Mouse (Mus musculus): Measurements from ENCODE around the gene Olfr1224-ps1. TPM values are rescaled to one million over a fixed set of nuclear protein-coding genes. Genes with fewer than 3 reads are reported as not detected.
"Not testable (repeated sequence)": the region's sequence is repeated elsewhere in the genome, so short reads cannot be mapped to it uniquely, and the experiment has no call there.

The Olfr1224-ps1 gene
- total RNA-seq (2021), result not detected

DNA sequence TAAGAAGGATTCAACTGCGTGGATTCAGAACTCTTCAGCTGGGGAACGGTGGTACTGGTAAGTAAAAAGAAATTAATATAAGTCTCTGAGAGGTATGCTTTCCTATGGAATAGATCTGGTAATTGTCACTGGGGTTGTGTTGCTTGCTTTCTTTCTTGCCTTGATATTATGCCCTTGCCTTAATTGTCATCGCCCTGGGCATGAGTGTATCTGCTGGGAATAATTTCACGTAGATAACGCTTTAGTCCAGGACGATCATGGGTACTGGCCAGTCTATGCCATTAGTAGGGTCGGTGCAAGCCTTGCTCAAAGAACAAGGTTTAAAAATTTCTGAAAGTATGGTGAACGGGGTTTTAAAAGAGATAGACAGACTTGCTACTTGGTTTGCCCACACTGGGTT lies at the start of gene Olfr1224-ps1:
TSS of gene Olfr1224-ps1 (minus strand) at position 101 of the 400 bp plus-strand sequence.
- DNase-seq (ENCODE audit: low spot score); intact Hi-C loops (cut with DNase I): not testable (repeated sequence)

DNA sequence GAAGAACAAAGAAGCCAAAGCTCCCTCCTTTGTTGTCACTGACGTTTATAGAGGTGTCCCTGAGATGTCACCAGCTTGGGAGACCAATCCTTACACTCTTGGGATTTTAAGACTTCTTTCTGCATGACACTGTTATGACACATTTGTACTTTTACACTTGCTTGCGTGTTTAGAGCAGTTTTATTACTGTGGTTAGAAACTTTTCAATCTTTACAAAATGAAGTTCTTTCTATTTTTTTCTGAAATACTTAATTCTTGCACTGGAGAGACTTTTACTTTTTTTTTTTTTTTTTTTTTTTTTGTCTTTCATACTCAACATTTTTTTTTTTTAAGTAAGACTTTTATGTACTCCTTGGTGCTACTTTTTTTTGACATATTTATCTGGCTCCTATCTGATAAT lies 36.1 kb upstream of the Olfr1224-ps1 start, which contains the start of gene Olfr1226:
TSS of gene Olfr1226 (minus strand) at position 101 of the 400 bp plus-strand sequence.
- no peak for DNase-seq (ENCODE audit: low spot score)
- intact Hi-C loops (cut with DNase I), result no loop called here

GRCm38 (mm10) chr2:89196325-89196982 lies 32.6 kb upstream of the Olfr1224-ps1 start:
- no peak for DNase-seq (ENCODE audit: low spot score)

GRCm38 (mm10) chr2:89174569-89174968 lies 10.7 kb upstream of the Olfr1224-ps1 start, which contains the start of gene Olfr1225:
Gene Olfr1225, minus strand, starts transcription at chr2:89174669.
- DNase-seq (ENCODE audit: low spot score), result no peak
- intact Hi-C loops (cut with DNase I), result no loop called here

More at GRCm38 (mm10) chr2:89196325-89196982, 32.6 kb upstream of the Olfr1224-ps1 start:
- intact Hi-C loops (cut with DNase I), result no loop called here

DNA sequence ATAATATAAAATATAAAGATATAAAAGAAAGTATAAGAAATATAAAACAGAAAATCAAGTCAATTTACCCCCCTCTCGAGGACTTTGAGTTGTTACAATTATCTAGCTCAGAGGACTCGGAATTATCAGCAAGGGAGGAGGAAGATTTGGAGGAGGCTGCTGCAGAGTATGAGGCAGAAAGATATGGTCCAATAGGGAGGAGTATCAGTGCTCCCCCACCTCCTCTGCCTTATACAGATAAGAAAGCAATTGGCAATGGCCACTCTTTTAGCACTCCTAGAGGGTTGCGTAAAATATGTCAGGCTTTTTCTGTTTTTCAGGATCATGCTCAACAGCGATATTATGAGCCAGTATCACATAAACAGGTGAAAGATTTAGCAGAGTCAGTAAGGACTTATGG lies 820 bp upstream of the Olfr1224-ps1 start:
- DNase-seq (ENCODE audit: low spot score); intact Hi-C loops (cut with DNase I): not testable (repeated sequence)

DNA sequence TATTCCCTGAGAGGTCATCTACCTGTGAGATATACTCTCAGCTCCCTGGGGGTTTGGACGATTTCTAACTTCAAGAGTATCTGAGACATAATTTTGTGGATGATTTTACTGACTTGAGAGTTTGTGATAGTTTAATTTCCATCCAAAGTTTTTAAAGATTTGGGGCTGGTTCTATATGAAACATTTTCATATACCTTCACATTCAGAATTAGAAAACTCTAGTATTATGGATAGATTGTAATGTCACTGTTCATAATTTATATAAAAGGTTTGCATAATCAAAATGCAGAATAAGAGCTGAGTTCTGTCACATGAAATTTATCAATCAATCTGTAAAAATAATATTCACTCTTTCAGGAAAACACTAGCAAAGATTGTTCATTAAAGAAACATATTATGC lies 12.4 kb downstream of the Olfr1224-ps1 start, which contains the start of gene Olfr1223:
TSS of gene Olfr1223 (minus strand) at position 101 of the 400 bp plus-strand sequence.
- no peak for DNase-seq (ENCODE audit: low spot score)
- intact Hi-C loops (cut with DNase I), result no loop called here

DNA sequence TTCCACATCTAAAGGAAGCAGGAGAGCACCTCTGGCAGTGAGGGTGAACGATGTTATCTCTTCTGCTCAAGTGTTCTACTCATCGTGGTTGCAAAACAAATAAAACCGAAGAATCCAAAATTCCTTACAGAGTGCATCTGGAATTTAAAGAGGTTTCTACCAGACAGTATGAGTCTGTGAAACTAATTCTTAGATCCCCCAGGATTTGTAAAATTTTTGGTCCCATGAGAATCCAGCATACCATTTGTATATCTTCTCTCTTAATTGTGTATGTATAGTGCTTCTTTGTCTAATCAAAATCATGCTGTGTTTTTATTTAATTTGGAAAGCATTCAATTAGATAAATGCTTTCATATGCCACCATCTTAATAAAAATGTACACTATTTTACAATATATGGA lies 30.9 kb downstream of the Olfr1224-ps1 start, which contains the start of gene Olfr1222:
TSS of gene Olfr1222 (minus strand) at position 101 of the 400 bp plus-strand sequence.
- intact Hi-C loops (cut with DNase I), result no loop called here
- DNase-seq (ENCODE audit: low spot score), result no peak

- intact Hi-C loops (cut with DNase I), result no loop called here
Observed at GRCm38 (mm10) chr2:89117183-89117582, 46.7 kb downstream of the Olfr1224-ps1 start, which contains the start of gene Olfr1221. Gene Olfr1221, minus strand, starts transcription at chr2:89117283.

DNA sequence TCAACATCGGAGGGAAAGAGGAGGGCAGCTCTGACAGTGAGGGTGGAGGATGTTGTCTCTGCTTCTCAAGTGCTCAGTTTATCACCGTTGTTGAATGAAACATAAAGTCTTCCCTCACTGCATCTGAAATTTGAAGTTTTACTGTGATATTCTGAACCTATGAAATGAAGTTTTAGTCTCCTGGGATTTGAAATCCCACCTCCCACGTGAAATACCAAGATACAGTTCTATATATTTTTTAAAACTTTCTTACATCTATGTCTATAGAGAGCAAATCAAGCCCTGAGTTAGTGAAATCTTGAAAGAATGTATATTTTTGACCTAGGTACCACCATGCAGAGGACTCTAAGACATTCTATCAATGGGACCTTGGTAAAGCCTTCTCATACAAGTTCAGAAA lies 57.2 kb downstream of the Olfr1224-ps1 start, which contains the start of gene Olfr1220:
TSS of gene Olfr1220 (minus strand) at position 101 of the 400 bp plus-strand sequence.
- intact Hi-C loops (cut with DNase I), result no loop called here
- DNase-seq (ENCODE audit: low spot score), result no peak

More at GRCm38 (mm10) chr2:89117183-89117582, 46.7 kb downstream of the Olfr1224-ps1 start, which contains the start of gene Olfr1221:
- no peak for DNase-seq (ENCODE audit: low spot score)

- intact Hi-C loops (cut with DNase I), result no loop called here
- no peak for DNase-seq (ENCODE audit: low spot score)
Observed at GRCm38 (mm10) chr2:89105651-89106050, 58.2 kb downstream of the Olfr1224-ps1 start.

Other genes with a start within 250 kb of the Olfr1224-ps1 start
- gene Olfr1209, start 248.9 kb downstream of the Olfr1224-ps1 start, total RNA-seq (2021), result not detected
- not detected for gene Olfr1211, start 226.0 kb downstream of the Olfr1224-ps1 start, total RNA-seq (2021)
- gene Olfr1212, start 210.1 kb downstream of the Olfr1224-ps1 start, total RNA-seq (2021), result not detected
- not detected for gene Gm13762, start 183.8 kb downstream of the Olfr1224-ps1 start, total RNA-seq (2021)
- not detected for gene Olfr1214, start 171.4 kb downstream of the Olfr1224-ps1 start, total RNA-seq (2021)
- not detected for gene Olfr1215, start 157.1 kb downstream of the Olfr1224-ps1 start, total RNA-seq (2021)
- gene Olfr1216, start 145.8 kb downstream of the Olfr1224-ps1 start, total RNA-seq (2021), result not detected
- not detected for gene Olfr1217, start 132.0 kb downstream of the Olfr1224-ps1 start, total RNA-seq (2021)
- gene Olfr1218, start 102.9 kb downstream of the Olfr1224-ps1 start, total RNA-seq (2021), result not detected
- not detected for gene Olfr1219, start 80.6 kb downstream of the Olfr1224-ps1 start, total RNA-seq (2021)
- not detected for gene Olfr1220, start 57.3 kb downstream of the Olfr1224-ps1 start, total RNA-seq (2021)
- not detected for gene Olfr1221, start 46.8 kb downstream of the Olfr1224-ps1 start, total RNA-seq (2021)
- not detected for gene Olfr1222, start 31.0 kb downstream of the Olfr1224-ps1 start, total RNA-seq (2021)
- not detected for gene Olfr1223, start 12.5 kb downstream of the Olfr1224-ps1 start, total RNA-seq (2021)
- gene Olfr1225, start 10.6 kb upstream of the Olfr1224-ps1 start, total RNA-seq (2021), result not detected
- not detected for gene Olfr1226, start 36.0 kb upstream of the Olfr1224-ps1 start, total RNA-seq (2021)
- not detected for gene Olfr1228, start 90.0 kb upstream of the Olfr1224-ps1 start, total RNA-seq (2021)
- not detected for gene Olfr1229, start 123.9 kb upstream of the Olfr1224-ps1 start, total RNA-seq (2021)
- gene Olfr1230, start 133.2 kb upstream of the Olfr1224-ps1 start, total RNA-seq (2021), result not detected
- gene Olfr1231, start 143.0 kb upstream of the Olfr1224-ps1 start, total RNA-seq (2021), result not detected
- not detected for gene Olfr1232, start 165.6 kb upstream of the Olfr1224-ps1 start, total RNA-seq (2021)
- not detected for gene Olfr1233, start 178.3 kb upstream of the Olfr1224-ps1 start, total RNA-seq (2021)
- not detected for gene Olfr1234, start 200.8 kb upstream of the Olfr1224-ps1 start, total RNA-seq (2021)
- not detected for gene Olfr1238, start 245.6 kb upstream of the Olfr1224-ps1 start, total RNA-seq (2021)